Mouse (Mus musculus): Measurements from ENCODE around the gene Kif2c. TPM values are rescaled to one million over a fixed set of nuclear protein-coding genes. Genes with fewer than 3 reads are reported as not detected.

Gene Kif2c
- polyA plus RNA-seq, 2 experiments: 19.4 to 30.1 TPM

- Histone ChIP-seq H3K27me3 (ENCODE audit: control insufficient read depth, insufficient read depth, low read length) (peaks cover 13% of the 10 kb centered on the region), H3K9me3 (ENCODE audit: control insufficient read depth, low read length) (no peaks in the 10 kb centered on the region), H3K27ac (no peak overlapping the region), H3K4me1 (replicated peaks; ENCODE audit: control insufficient read depth in 2 of 2, insufficient read depth in 2 of 2, low read length in 1 of 2) (peaks cover 5 to 21% of the 10 kb centered on the region in 2 experiments), H3K4me2 (ENCODE audit: low read depth) (no peak overlapping the region), H3K9ac (replicated peaks) (no peak overlapping the region), H3K4me3 (ENCODE audit: insufficient read depth in 1 of 2, low read depth in 2 of 2, low read length in 2 of 2) (no peak overlapping the region), H3K36me3 (replicated peaks; ENCODE audit: control insufficient read depth, insufficient read depth, low read depth) (no peaks in the 10 kb centered on the region)
- TF ChIP-seq CTCF (IDR thresholded peaks at IDR 0.05; ENCODE audit: low read depth) (no peak), EP300 (IDR thresholded peaks at IDR 0.05; ENCODE audit: low read depth) (no peak)
- 83% methylated on average over 6 of the region's 6 CpGs for WGBS (ENCODE audit: insufficient replicate concordance)
- ATAC-seq (ENCODE audit: insufficient read depth) (no peak), DNase-seq (ENCODE audit: low read depth in 3 of 3, low spot score in 3 of 3) (no peak)
Measured at GRCm38 (mm10) chr4:117131198-117131597, 51.2 kb downstream of the Kif2c start.

- Histone ChIP-seq H3K4me1 (replicated peaks; ENCODE audit: control insufficient read depth in 2 of 2, insufficient read depth in 2 of 2, low read length in 1 of 2) (peaks cover 5 to 19% of the 10 kb centered on the region in 2 experiments), H3K9ac (replicated peaks) (no peak overlapping the region), H3K9me3 (ENCODE audit: control insufficient read depth, low read length) (no peaks in the 10 kb centered on the region), H3K27me3 (ENCODE audit: control insufficient read depth, insufficient read depth, low read length) (peaks cover 13% of the 10 kb centered on the region), H3K27ac (no peak overlapping the region), H3K4me2 (ENCODE audit: low read depth) (no peak overlapping the region), H3K36me3 (replicated peaks; ENCODE audit: control insufficient read depth, insufficient read depth, low read depth) (no peaks in the 10 kb centered on the region), H3K4me3 (ENCODE audit: insufficient read depth in 1 of 2, low read depth in 2 of 2, low read length in 2 of 2) (no peak overlapping the region)
- TF ChIP-seq EP300 (IDR thresholded peaks at IDR 0.05; ENCODE audit: low read depth) (no peak), CTCF (IDR thresholded peaks at IDR 0.05; ENCODE audit: low read depth) (no peak)
- DNase-seq (ENCODE audit: low read depth in 3 of 3, low spot score in 3 of 3): no peak
- ATAC-seq (ENCODE audit: insufficient read depth): no peak
- 79% methylated on average over 6 of the region's 6 CpGs for WGBS (ENCODE audit: insufficient replicate concordance)
Measured at GRCm38 (mm10) chr4:117130790-117131189, 51.6 kb downstream of the Kif2c start.

- H3K36me3 ChIP-seq (replicated peaks; ENCODE audit: control insufficient read depth, insufficient read depth, low read depth): no peaks in the 10 kb centered on the region
Measured at GRCm38 (mm10) chr4:117127991-117128686, 54.3 kb downstream of the Kif2c start.

GRCm38 (mm10) chr4:117126675-117127290 lies 55.7 kb downstream of the Kif2c start, which contains the start of gene Tctex1d4:
Gene Tctex1d4, plus strand, starts transcription at chr4:117126794.
- Histone ChIP-seq H3K4me2 (ENCODE audit: low read depth) (no peak within 1 kb of the TSS), H3K27ac (no peak within 1 kb of the TSS), H3K4me1 (replicated peaks; ENCODE audit: control insufficient read depth in 2 of 2, insufficient read depth in 2 of 2, low read length in 1 of 2) (peaks cover 14 to 24% of the 10 kb centered on the region in 2 experiments), H3K9me3 (ENCODE audit: control insufficient read depth, low read length) (no peaks in the 10 kb centered on the region), H3K36me3 (replicated peaks; ENCODE audit: control insufficient read depth, insufficient read depth, low read depth) (no peaks in the 10 kb centered on the region), H3K4me3 (ENCODE audit: insufficient read depth in 1 of 2, low read depth in 2 of 2, low read length in 2 of 2) (no peak within 1 kb of the TSS), H3K27me3 (ENCODE audit: control insufficient read depth, insufficient read depth, low read length) (no peaks in the 10 kb centered on the region; the same call in 1 of the 2 replicates), H3K9ac (replicated peaks) (no peak within 1 kb of the TSS)
- no peak for TF ChIP-seq CTCF (IDR thresholded peaks at IDR 0.05; ENCODE audit: low read depth)
- ATAC-seq (ENCODE audit: insufficient read depth): no peak
- 67% methylated on average over 9 of the region's 9 CpGs for WGBS (ENCODE audit: insufficient replicate concordance)
- no peak for DNase-seq (ENCODE audit: low read depth in 3 of 3, low spot score in 3 of 3)

More at GRCm38 (mm10) chr4:117127991-117128686, 54.3 kb downstream of the Kif2c start:
- no peak overlapping the region for H3K9ac ChIP-seq (replicated peaks)
- no peak for DNase-seq (ENCODE audit: low read depth in 3 of 3, low spot score in 3 of 3)
- TF ChIP-seq EP300 (IDR thresholded peaks at IDR 0.05; ENCODE audit: low read depth): no peak
- no peak for TF ChIP-seq CTCF (IDR thresholded peaks at IDR 0.05; ENCODE audit: low read depth)
- no peak overlapping the region for H3K4me2 ChIP-seq (ENCODE audit: low read depth)
- ATAC-seq (ENCODE audit: insufficient read depth): no peak
- no peak overlapping the region for H3K27ac ChIP-seq
- 78% methylated on average over 33 of the region's 33 CpGs for WGBS (ENCODE audit: insufficient replicate concordance)
- H3K4me1 ChIP-seq (replicated peaks; ENCODE audit: control insufficient read depth in 2 of 2, insufficient read depth in 2 of 2, low read length in 1 of 2): peaks cover 14 to 24% of the 10 kb centered on the region in 2 experiments
- H3K9me3 ChIP-seq (ENCODE audit: control insufficient read depth, low read length): no peaks in the 10 kb centered on the region
- H3K27me3 ChIP-seq (ENCODE audit: control insufficient read depth, insufficient read depth, low read length): peaks cover 8% of the 10 kb centered on the region
- H3K4me3 ChIP-seq (ENCODE audit: insufficient read depth in 1 of 2, low read depth in 2 of 2, low read length in 2 of 2): no peak overlapping the region

- DNase-seq (ENCODE audit: low read depth in 3 of 3, low spot score in 3 of 3) (peak in 1 of 3 experiments; percentile 29), ATAC-seq (ENCODE audit: insufficient read depth) (peak; percentile 38; the same call in 1 of the 2 replicates)
- H3K4me3 ChIP-seq (ENCODE audit: insufficient read depth in 1 of 2, low read depth in 2 of 2, low read length in 2 of 2): no peak overlapping the region
- H3K36me3 ChIP-seq (replicated peaks; ENCODE audit: control insufficient read depth, insufficient read depth, low read depth): no peaks in the 10 kb centered on the region
- no peak overlapping the region for H3K4me2 ChIP-seq (ENCODE audit: low read depth)
- no peaks in the 10 kb centered on the region for H3K9me3 ChIP-seq (ENCODE audit: control insufficient read depth, low read length)
- no peak overlapping the region for H3K9ac ChIP-seq (replicated peaks)
- 32% methylated on average over 15 of the region's 15 CpGs for WGBS (ENCODE audit: insufficient replicate concordance)
- peaks cover 14 to 24% of the 10 kb centered on the region in 2 experiments for H3K4me1 ChIP-seq (replicated peaks; ENCODE audit: control insufficient read depth in 2 of 2, insufficient read depth in 2 of 2, low read length in 1 of 2)
- no peak overlapping the region for H3K27ac ChIP-seq
- TF ChIP-seq CTCF (IDR thresholded peaks at IDR 0.05; ENCODE audit: low read depth) (no peak), EP300 (IDR thresholded peaks at IDR 0.05; ENCODE audit: low read depth) (no peak)
- no peaks in the 10 kb centered on the region for H3K27me3 ChIP-seq (ENCODE audit: control insufficient read depth, insufficient read depth, low read length)
Measured at GRCm38 (mm10) chr4:117125910-117126674, 56.3 kb downstream of the Kif2c start.
